Mouse (Mus musculus): ENCODE measurements around the gene Dusp16. TPM values are rescaled to one million over a fixed set of nuclear protein-coding genes. Genes with fewer than 3 reads are reported as not detected.

The Dusp16 gene
- 5.0 and 5.7 TPM in 2 replicates for polyA plus RNA-seq (2012; rRNA removed)

GRCm38 (mm10) chr6:134792141-134793045, at the start of gene Dusp16:
Gene Dusp16, minus strand, starts transcription at chr6:134792625.

DNA sequence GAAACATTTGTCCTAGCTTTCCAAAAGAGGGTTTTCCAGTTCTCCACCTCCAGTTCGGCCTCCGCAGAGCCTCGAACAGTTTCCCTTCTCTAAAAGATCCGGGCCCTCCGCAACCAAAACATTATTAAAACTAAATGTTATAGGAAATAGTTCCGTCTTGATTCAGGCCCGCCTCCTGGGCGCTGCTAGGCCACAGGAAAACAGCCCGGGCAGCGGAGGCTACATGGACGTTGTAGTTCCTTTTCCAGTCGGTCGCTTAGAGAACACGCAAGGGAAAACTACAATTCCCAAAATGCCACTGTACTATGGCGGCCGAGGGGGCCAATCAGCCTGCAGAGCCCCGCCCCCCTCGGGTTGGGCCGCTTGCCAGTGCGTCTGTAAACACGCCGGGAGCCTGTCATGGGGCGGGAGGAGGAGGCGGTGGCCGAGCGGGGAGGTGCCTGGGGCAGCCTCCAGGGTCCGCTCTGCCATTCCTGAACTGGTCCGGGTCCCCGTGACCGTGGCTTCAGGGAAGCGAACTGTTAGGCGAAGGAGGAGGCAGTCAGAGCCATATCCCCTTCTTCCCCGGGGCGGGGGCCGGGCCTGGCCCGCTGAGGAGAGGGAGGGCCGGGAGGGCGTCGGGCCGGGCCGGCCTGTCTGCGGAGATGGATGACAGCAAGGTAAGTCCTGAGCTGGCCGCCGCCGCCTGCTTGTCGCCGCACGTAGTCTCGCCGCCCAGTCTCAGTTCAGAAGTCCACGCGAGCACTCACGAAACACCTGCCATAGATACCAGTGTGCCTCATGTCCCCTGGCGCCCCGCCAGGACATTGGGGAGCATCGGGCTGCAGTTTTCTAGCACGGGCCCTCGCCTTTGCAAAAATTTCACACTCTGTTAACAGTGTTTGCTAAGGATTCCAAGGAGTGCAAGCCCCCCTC, 37.6 kb upstream of the Dusp16 start, which contains the start of gene Crebl2:
TSS of gene Crebl2 (plus strand) at position 369 of the 915 bp plus-strand sequence.

Other genes starting within 250 kb of the Dusp16 start
- gene Lrp6, start 225.7 kb downstream of the Dusp16 start, polyA plus RNA-seq (2012; rRNA removed) = 24.7 and 25.2 TPM in 2 replicates
- gene Mansc1, start 160.1 kb downstream of the Dusp16 start, polyA plus RNA-seq (2012; rRNA removed) = 1.3 and 1.4 TPM in 2 replicates
- 25.3 and 26.0 TPM in 2 replicates for gene Borcs5, start 153.1 kb downstream of the Dusp16 start, polyA plus RNA-seq (2012; rRNA removed)
- gene Crebl2, start 37.5 kb upstream of the Dusp16 start, polyA plus RNA-seq (2012; rRNA removed) = 10.8 TPM in 2 replicates
- gene Gpr19, start 106.0 kb upstream of the Dusp16 start, polyA plus RNA-seq (2012; rRNA removed) = 37.4 and 37.9 TPM in 2 replicates
- gene Cdkn1b, start 127.8 kb upstream of the Dusp16 start, polyA plus RNA-seq (2012; rRNA removed) = 43.2 and 47.2 TPM in 2 replicates
- 3.0 and 3.4 TPM in 2 replicates for gene Apold1, start 189.1 kb upstream of the Dusp16 start, polyA plus RNA-seq (2012; rRNA removed)
- 79.9 and 80.3 TPM in 2 replicates for gene Ddx47, start 219.0 kb upstream of the Dusp16 start, polyA plus RNA-seq (2012; rRNA removed)

Data from central nervous system, embryonic 18 days (tissue).